Mouse (Mus musculus) C2C12 (cell line): Measurements from ENCODE around the gene Gm26566.

Experiments used
- CTCF ChIP-seq: IDR thresholded peaks from one replicate; pipeline ENCODE4 v1.5.1; 2011; ENCODE audit not compliant: control insufficient read depth, insufficient read depth, insufficient read length
- USF1 ChIP-seq: IDR thresholded peaks from one replicate; pipeline ENCODE4 v1.6.1; 2011; ENCODE audit warnings: low read depth, mild to moderate bottlenecking, control low read depth, moderate library complexity

DNA sequence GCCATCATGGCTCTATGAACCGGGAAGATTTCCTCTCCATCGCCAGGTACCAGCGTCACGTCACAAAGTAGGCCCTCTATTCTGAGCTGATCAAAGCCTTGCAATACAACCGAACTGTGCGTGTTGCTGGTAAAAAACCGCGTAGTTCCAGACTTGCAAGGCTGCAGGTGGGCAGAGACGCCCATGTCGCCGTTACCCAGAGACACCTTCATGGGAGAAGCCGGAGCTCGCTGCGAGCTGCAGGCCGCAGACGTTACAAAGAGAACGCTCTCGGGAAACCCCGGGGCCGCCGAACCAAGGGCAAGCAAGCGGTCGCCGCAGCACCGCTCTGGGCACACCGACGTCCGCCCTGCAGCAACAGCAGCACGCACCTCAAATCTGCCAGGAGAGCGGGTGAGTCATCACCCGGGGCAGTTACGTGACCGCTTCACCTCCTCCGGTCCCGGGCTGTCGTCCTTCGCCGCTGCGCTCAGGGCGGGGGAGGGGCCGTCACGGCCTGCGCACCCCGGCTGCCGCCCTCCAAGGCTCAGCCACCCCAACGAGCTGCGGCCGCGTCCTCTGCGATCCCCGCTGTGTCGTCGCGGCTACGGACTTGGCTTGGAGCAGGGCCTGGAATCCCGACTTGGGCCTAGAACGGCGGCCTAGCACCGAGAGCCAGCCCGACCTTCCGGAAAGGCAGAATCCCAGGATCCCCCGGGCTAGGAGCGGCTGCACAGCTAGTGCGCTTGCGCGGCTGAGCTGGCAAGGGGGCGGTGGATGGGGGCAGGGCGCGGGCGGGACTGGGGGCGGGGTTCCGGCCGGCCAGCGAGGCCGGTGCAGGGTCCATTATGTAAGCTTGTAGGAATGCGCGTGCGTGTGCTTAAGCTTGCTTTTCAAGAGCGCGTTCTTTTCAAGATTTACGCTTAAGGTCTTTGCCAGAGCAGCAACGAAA, at the start of gene Gm26566, which contains the start of gene Klhl9:
- no peak for TF ChIP-seq CTCF
- no peak for TF ChIP-seq USF1
